Mouse (Mus musculus): ENCODE results near the gene Fgr. TPM values are rescaled to one million over a fixed set of nuclear protein-coding genes. Genes with fewer than 3 reads are reported as not detected.

Fgr gene
- total RNA-seq, 2 experiments from 2014 or later: 0.57 to 0.69 TPM

DNA sequence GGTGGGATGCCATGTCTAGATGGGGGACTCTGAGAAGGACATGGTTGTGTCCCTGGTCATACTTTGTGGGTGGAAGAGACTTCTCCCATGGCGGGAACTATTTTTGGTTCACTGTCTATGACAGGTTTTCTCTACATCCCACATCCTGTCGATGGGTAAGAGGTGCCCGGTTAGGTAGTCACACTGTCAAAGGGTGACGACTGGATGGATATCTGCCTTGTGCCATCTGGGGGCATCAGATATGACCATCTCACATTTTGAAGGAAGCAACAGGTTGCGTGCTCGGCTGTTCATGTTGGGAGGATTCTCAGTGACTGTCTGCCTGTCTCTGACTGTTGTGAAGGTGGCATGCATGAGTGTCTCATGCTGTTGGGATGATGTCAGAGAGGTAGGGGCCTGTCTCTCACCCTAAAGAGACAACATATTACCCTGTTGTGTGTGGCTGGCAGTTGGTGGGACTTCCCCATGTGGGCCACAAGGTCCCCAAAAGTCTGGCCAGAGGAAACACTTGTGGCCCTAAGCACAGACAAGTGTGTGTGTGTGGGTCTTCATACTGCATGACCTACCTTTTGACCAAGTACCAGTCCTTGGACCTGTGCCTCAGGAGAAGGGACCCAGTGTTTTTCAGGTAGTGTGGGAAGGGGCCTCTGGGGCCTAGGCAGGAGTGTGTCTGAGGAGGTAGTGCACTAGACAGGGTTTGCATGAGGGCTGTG is 77.1 kb downstream of the Fgr start:
- DNase-seq: no peak

DNA sequence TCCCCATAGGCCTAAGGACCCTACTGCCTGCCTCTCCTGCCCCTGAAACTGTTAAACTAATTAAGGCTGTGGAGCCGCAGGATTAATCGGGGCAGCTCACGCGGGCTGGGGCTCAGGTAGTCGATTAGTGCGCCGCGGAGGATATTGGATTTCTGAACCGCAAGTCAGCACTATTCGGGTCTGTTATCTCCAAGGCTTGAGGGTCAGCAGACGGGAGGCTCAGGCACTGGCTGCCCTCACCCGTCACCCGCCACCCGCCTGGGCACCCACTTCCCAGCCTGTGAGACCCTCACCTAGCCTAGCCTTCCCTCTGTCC is 77.6 kb downstream of the Fgr start:
- DNase-seq: no peak

Other genes with a start within 250 kb of the Fgr start
- gene Xkr8, start 241.5 kb upstream of the Fgr start, total RNA-seq (2021): 1 to 10 TPM; 1.7 to 2.0 TPM
- under 1 TPM; 0.51 to 0.79 TPM for gene Smpdl3b, start 216.8 kb upstream of the Fgr start, total RNA-seq (2021)
- gene Rpa2, start 205.8 kb upstream of the Fgr start, total RNA-seq (2021): 10 to 100 TPM; 11.8 to 14.1 TPM
- gene Themis2, start 177.7 kb upstream of the Fgr start, total RNA-seq (2021): 1 to 10 TPM; 1.5 to 2.1 TPM
- 10 to 100 TPM; 18.8 to 20.5 TPM for gene Ppp1r8, start 130.9 kb upstream of the Fgr start, total RNA-seq (2021)
- 10 to 100 TPM; 32.6 to 33.8 TPM for gene Stx12, start 89.6 kb upstream of the Fgr start, total RNA-seq (2021)
- 10 to 100 TPM; 29.0 to 37.7 TPM for gene Fam76a, start 51.5 kb upstream of the Fgr start, total RNA-seq (2021)
- 10 to 100 TPM; 36.3 to 38.5 TPM for gene Ahdc1, start 37.2 kb downstream of the Fgr start, total RNA-seq (2021)
- 10 to 100 TPM; 77.8 to 88.8 TPM for gene Wasf2, start 156.4 kb downstream of the Fgr start, total RNA-seq (2021)
- not detected for gene Cd164l2, start 238.0 kb downstream of the Fgr start, total RNA-seq (2021)
- gene Gpr3, start 238.4 kb downstream of the Fgr start, total RNA-seq (2021): not detected